Mouse (Mus musculus) heart, embryonic 16.5 days (tissue): Measurements from ENCODE around the gene Olfr527. TPM values are rescaled to one million over a fixed set of nuclear protein-coding genes. Genes with fewer than 3 reads are reported as not detected.

ENCODE experiments used
- ATAC-seq: fragments of 200-750 bp; cut with Nextera tagmentation; replicated peaks from 2 replicates; pipeline ENCODE4 v1.8.0; 2017; ENCODE audit warnings: moderate number of reproducible peaks; ENCODE audit not compliant: insufficient read depth, low FRiP score; ENCODE audit errors: extremely low read depth
- H3K27ac ChIP-seq: fragments of 300-500 bp; sonication (generic); 2 replicates; pipeline ENCODE4 v1.5.1; 2014; ENCODE audit warnings: mild to moderate bottlenecking, low read length, control low read depth, moderate library complexity
- H3K27me3 ChIP-seq: fragments of 300-500 bp; sonication (generic); 2 replicates; pipeline ENCODE4 v1.6.1; 2014; ENCODE audit warnings: low read length, mixed read lengths; ENCODE audit not compliant: control insufficient read depth, insufficient read depth
- H3K36me3 ChIP-seq: fragments of 300-500 bp; sonication (generic); 2 replicates; pipeline ENCODE4 v1.6.1; 2014; ENCODE audit not compliant: control insufficient read depth, insufficient read depth
- H3K4me1 ChIP-seq: fragments of 300-500 bp; sonication (generic); 2 replicates; pipeline ENCODE4 v1.6.1; 2014; ENCODE audit warnings: low read length, mixed read lengths; ENCODE audit not compliant: control insufficient read depth, insufficient read depth
- H3K4me2 ChIP-seq: fragments of 300-500 bp; sonication (generic); 2 replicates; pipeline ENCODE4 v1.6.1; 2014; ENCODE audit warnings: low read depth, mild to moderate bottlenecking, control low read depth, low read length
- H3K4me3 ChIP-seq: fragments of 300-500 bp; sonication (generic); 2 replicates; pipeline ENCODE4 v1.5.1; 2014; ENCODE audit warnings: mild to moderate bottlenecking, control low read depth, low read length
- H3K9ac ChIP-seq: fragments of 300-500 bp; sonication (generic); 2 replicates; pipeline ENCODE4 v1.6.1; 2014; ENCODE audit warnings: low read length, control low read depth
- H3K9me3 ChIP-seq: fragments of 300-500 bp; sonication (generic); replicated peaks from 2 replicates; pipeline ENCODE4 v1.6.1; 2016; ENCODE audit warnings: low read length; ENCODE audit not compliant: control insufficient read depth
- WGBS: fragments of 180-500 bp; shearing (Covaris S2); extraction: QIAGEN DNeasy Blood & Tissue Kit; methylation state at CpG from one replicate; pipeline ENCODE4 v1.1.7; 2014; 5-methylcytosine and 5-hydroxymethylcytosine counted together
- polyA plus RNA-seq: library from polyadenylated mRNA; unstranded; fragments of >200 nt; fragmentation: Nextera tagmentation; extraction: Ambion mirVana; gene quantifications from 2 replicates; pipeline ENCODE4 v1.2.1, GENCODE M21; 2015

Olfr527 gene
- polyA plus RNA-seq, 1 experiment from 2014 or later, result not detected

- no peak overlapping the region for H3K9ac ChIP-seq
- WGBS, result 61% methylated on average over 4 of the region's 4 CpGs
- ATAC-seq, result no peak
- H3K4me1 ChIP-seq, result no peaks in the 10 kb centered on the region
- no peaks in the 10 kb centered on the region for H3K9me3 ChIP-seq
- H3K27ac ChIP-seq, result no peak overlapping the region
- H3K36me3 ChIP-seq, result no peaks in the 10 kb centered on the region
- H3K4me3 ChIP-seq, result no peak overlapping the region
- H3K27me3 ChIP-seq, result no peaks in the 10 kb centered on the region
- H3K4me2 ChIP-seq, result no peak overlapping the region
Measured at GRCm38 (mm10) chr7:140374300-140374699, 40.5 kb downstream of the Olfr527 start.

GRCm38 (mm10) chr7:140376231-140376630 is 42.4 kb downstream of the Olfr527 start, which contains the start of gene Olfr530:
Gene Olfr530, minus strand, starts transcription at chr7:140376331.
- H3K36me3 ChIP-seq, result no peaks in the 10 kb centered on the region
- no peaks in the 10 kb centered on the region for H3K9me3 ChIP-seq
- H3K4me3 ChIP-seq, result no peak within 1 kb of the TSS
- ATAC-seq, result no peak
- H3K4me1 ChIP-seq, result no peaks in the 10 kb centered on the region
- no peak within 1 kb of the TSS for H3K27ac ChIP-seq
- H3K4me2 ChIP-seq, result no peak within 1 kb of the TSS
- no peaks in the 10 kb centered on the region for H3K27me3 ChIP-seq
- 35% methylated on average over 1 of the region's 1 CpGs for WGBS
- H3K9ac ChIP-seq, result no peak within 1 kb of the TSS

GRCm38 (mm10) chr7:140376911-140377310 is 43.1 kb downstream of the Olfr527 start:
- H3K27ac ChIP-seq, result no peak overlapping the region
- no peaks in the 10 kb centered on the region for H3K36me3 ChIP-seq
- H3K27me3 ChIP-seq, result no peaks in the 10 kb centered on the region
- no peaks in the 10 kb centered on the region for H3K4me1 ChIP-seq
- H3K9me3 ChIP-seq, result no peaks in the 10 kb centered on the region
- H3K9ac ChIP-seq, result no peak overlapping the region
- WGBS, result 72% methylated on average over 2 of the region's 2 CpGs
- H3K4me2 ChIP-seq, result no peak overlapping the region
- no peak for ATAC-seq
- no peak overlapping the region for H3K4me3 ChIP-seq

Other genes with a start within 250 kb of the Olfr527 start
- gene Prap1, start 240.6 kb upstream of the Olfr527 start, polyA plus RNA-seq, result 2.3 TPM in 1 of 2 replicates, not detected in the other
- gene Fuom, start 231.6 kb upstream of the Olfr527 start, polyA plus RNA-seq, result 93.9 and 103 TPM in 2 replicates
- 9.5 and 12.9 TPM in 2 replicates for gene Paox, start 218.2 kb upstream of the Olfr527 start, polyA plus RNA-seq
- gene Echs1, start 217.5 kb upstream of the Olfr527 start, polyA plus RNA-seq, result 244 and 266 TPM in 2 replicates
- gene Mtg1, start 196.5 kb upstream of the Olfr527 start, polyA plus RNA-seq, result 34.1 and 36.8 TPM in 2 replicates
- 0.09 and 0.12 TPM in 2 replicates for gene Sprn, start 179.1 kb upstream of the Olfr527 start, polyA plus RNA-seq
- gene Olfr522, start 169.3 kb upstream of the Olfr527 start, polyA plus RNA-seq, result not detected in 2 replicates
- not detected in 2 replicates for gene Olfr523, start 160.8 kb upstream of the Olfr527 start, polyA plus RNA-seq
- gene Olfr524, start 128.1 kb upstream of the Olfr527 start, polyA plus RNA-seq, result 0.27 and 0.43 TPM in 2 replicates
- gene Cd163l1, start 115.8 kb upstream of the Olfr527 start, polyA plus RNA-seq, result 5.2 and 10.4 TPM in 2 replicates
- 0.31 and 1.4 TPM in 2 replicates for gene 5830411N06Rik, start 86.7 kb upstream of the Olfr527 start, polyA plus RNA-seq
- gene Olfr525, start 13.2 kb upstream of the Olfr527 start, polyA plus RNA-seq, result not detected in 2 replicates
- gene Olfr60, start 27.7 kb downstream of the Olfr527 start, polyA plus RNA-seq, result not detected in 2 replicates
- gene Olfr530, start 42.3 kb downstream of the Olfr527 start, polyA plus RNA-seq, result not detected in 2 replicates
- not detected in 2 replicates for gene Olfr531, start 68.9 kb downstream of the Olfr527 start, polyA plus RNA-seq
- gene Olfr532, start 87.6 kb downstream of the Olfr527 start, polyA plus RNA-seq, result not detected in 2 replicates
- gene Olfr533, start 129.4 kb downstream of the Olfr527 start, polyA plus RNA-seq, result not detected in 2 replicates
- gene Olfr535, start 150.2 kb downstream of the Olfr527 start, polyA plus RNA-seq, result not detected in 2 replicates
- gene Olfr536, start 173.4 kb downstream of the Olfr527 start, polyA plus RNA-seq, result not detected in 2 replicates
- not detected in 2 replicates for gene Olfr538, start 233.9 kb downstream of the Olfr527 start, polyA plus RNA-seq